Mouse (Mus musculus) cortical plate, adult 2 months (tissue): ENCODE results near the gene Gins2. TPM values are rescaled to one million over a fixed set of nuclear protein-coding genes. Genes with fewer than 3 reads are reported as not detected.

ENCODE experiments used
- H3K27ac ChIP-seq: fragments of 200-500 bp; 2 replicates; pipeline ENCODE4 v1.5.1; 2012; ENCODE audit warnings: low read length, control low read depth, inconsistent platforms; ENCODE audit not compliant: insufficient read depth
- H3K4me1 ChIP-seq: fragments of 200-500 bp; 2 replicates; pipeline ENCODE4 v1.6.1; 2011; ENCODE audit warnings: low read length; ENCODE audit not compliant: control insufficient read depth, insufficient read depth
- H3K4me3 ChIP-seq: fragments of 200-500 bp; 2 replicates; pipeline ENCODE4 v1.5.1; 2011; ENCODE audit warnings: mild to moderate bottlenecking, low read length, control low read depth; ENCODE audit not compliant: insufficient read depth
- CTCF ChIP-seq: fragments of 200-500 bp; IDR thresholded peaks from 2 replicates; pipeline ENCODE4 v1.5.1; 2011; ENCODE audit warnings: mild to moderate bottlenecking, control low read depth, low read length; ENCODE audit not compliant: insufficient read depth; ENCODE audit errors: extremely low read depth
- POLR2A ChIP-seq: fragments of 200-500 bp; IDR thresholded peaks from 2 replicates; pipeline ENCODE4 v1.6.1; 2011; ENCODE audit warnings: mild to moderate bottlenecking, low read length, control low read depth; ENCODE audit not compliant: insufficient read depth; ENCODE audit errors: extremely low read depth
- polyA plus RNA-seq: library from polyadenylated mRNA; depleted of rRNA; stranded (reverse); fragments of >200 nt; gene quantifications from 2 replicates; pipeline ENCODE4 v1.2.3, GENCODE M21; 2012; rRNA removed

The Gins2 gene
- polyA plus RNA-seq: 2.2 and 2.4 TPM in 2 replicates

- Histone ChIP-seq H3K4me1 (no peaks in the 10 kb centered on the region), H3K27ac (no peak within 1 kb of the TSS), H3K4me3 (peak within 1 kb of the TSS; percentile 31)
- 0 out of 2 replicates have a peak, but pooled peaks have one; percentile 15 for TF ChIP-seq POLR2A
- TF ChIP-seq CTCF: no peak
Observed at GRCm38 (mm10) chr8:120588908-120589771, at the start of gene Gins2. Gene Gins2, minus strand, starts transcription at chr8:120589304.

- no peak for TF ChIP-seq POLR2A
- no peak for TF ChIP-seq CTCF
- H3K4me1 ChIP-seq: no peaks in the 10 kb centered on the region
- H3K27ac ChIP-seq: no peak overlapping the region
- peak overlapping the region; percentile 45 for H3K4me3 ChIP-seq
Observed at GRCm38 (mm10) chr8:120634329-120634839, 45.3 kb upstream of the Gins2 start.

- TF ChIP-seq CTCF (no peak), POLR2A (no peak)
- Histone ChIP-seq H3K4me3 (peak overlapping the region; percentile 45), H3K4me1 (no peaks in the 10 kb centered on the region), H3K27ac (no peak overlapping the region)
Observed at GRCm38 (mm10) chr8:120633665-120634271, 44.7 kb upstream of the Gins2 start.

- H3K4me3 ChIP-seq: peak overlapping the region; percentile 45; the same call in 1 of the 2 replicates
Observed at GRCm38 (mm10) chr8:120632969-120633664, 44.0 kb upstream of the Gins2 start.

GRCm38 (mm10) chr8:120631441-120632375 lies 42.6 kb upstream of the Gins2 start:
- H3K4me3 ChIP-seq: no peak overlapping the region
- TF ChIP-seq CTCF (no peak), POLR2A (no peak)
- H3K4me1 ChIP-seq: no peaks in the 10 kb centered on the region
- peak overlapping the region; percentile 26; the same call in 1 of the 2 replicates for H3K27ac ChIP-seq

More at GRCm38 (mm10) chr8:120632969-120633664, 44.0 kb upstream of the Gins2 start:
- no peak overlapping the region for H3K27ac ChIP-seq
- no peak for TF ChIP-seq CTCF
- H3K4me1 ChIP-seq: no peaks in the 10 kb centered on the region

GRCm38 (mm10) chr8:120630848-120631247 lies 41.7 kb upstream of the Gins2 start:
- Histone ChIP-seq H3K27ac (no peak overlapping the region), H3K4me1 (no peaks in the 10 kb centered on the region), H3K4me3 (no peak overlapping the region)
- TF ChIP-seq CTCF: no peak
- no peak for TF ChIP-seq POLR2A

- Histone ChIP-seq H3K4me1 (no peaks in the 10 kb centered on the region), H3K4me3 (no peak overlapping the region), H3K27ac (no peak overlapping the region)
- TF ChIP-seq POLR2A (no peak), CTCF (no peak)
Observed at GRCm38 (mm10) chr8:120630031-120630430, 40.9 kb upstream of the Gins2 start.

GRCm38 (mm10) chr8:120627298-120627697 lies 38.2 kb upstream of the Gins2 start:
- Histone ChIP-seq H3K4me3 (no peak overlapping the region), H3K27ac (no peak overlapping the region), H3K4me1 (no peaks in the 10 kb centered on the region)
- TF ChIP-seq CTCF (no peak), POLR2A (no peak)
